Mouse (Mus musculus) cerebellum, adult 2 months (tissue): ENCODE measurements around the gene Nrcam.

Source experiments
- CTCF ChIP-seq: fragments of 200-500 bp; IDR thresholded peaks from 2 replicates; pipeline ENCODE4 v1.5.1; 2011; ENCODE audit warnings: low read depth, mild to moderate bottlenecking, control low read depth, low read length, moderate library complexity, borderline replicate concordance; ENCODE audit not compliant: insufficient read depth
- POLR2A ChIP-seq: fragments of 200-500 bp; IDR thresholded peaks from 2 replicates; pipeline ENCODE4 v1.6.1; 2011; ENCODE audit warnings: low read length, control low read depth, borderline replicate concordance; ENCODE audit not compliant: insufficient read depth

GRCm38 (mm10) chr12:44402134-44402533 lies 73.4 kb downstream of the Nrcam start:
- TF ChIP-seq CTCF (no peak), POLR2A (no peak)
